Mouse (Mus musculus) spleen, postnatal 4 days (tissue): ENCODE results near the gene 4922502D21Rik.
A peak's percentile ranks its signal among the peaks of the same experiment; 100 is the strongest.
"Not testable (repeated sequence)": the region's sequence is repeated elsewhere in the genome, so short reads cannot be mapped to it uniquely, and the experiment has no call there.

Experiments used
- DNase-seq, 2 experiments: peaks; one replicate each; pipeline ENCODE4 v3.0.0; 2022; ENCODE audit warnings: low spot score in 2 of 2

The 4922502D21Rik gene

DNA sequence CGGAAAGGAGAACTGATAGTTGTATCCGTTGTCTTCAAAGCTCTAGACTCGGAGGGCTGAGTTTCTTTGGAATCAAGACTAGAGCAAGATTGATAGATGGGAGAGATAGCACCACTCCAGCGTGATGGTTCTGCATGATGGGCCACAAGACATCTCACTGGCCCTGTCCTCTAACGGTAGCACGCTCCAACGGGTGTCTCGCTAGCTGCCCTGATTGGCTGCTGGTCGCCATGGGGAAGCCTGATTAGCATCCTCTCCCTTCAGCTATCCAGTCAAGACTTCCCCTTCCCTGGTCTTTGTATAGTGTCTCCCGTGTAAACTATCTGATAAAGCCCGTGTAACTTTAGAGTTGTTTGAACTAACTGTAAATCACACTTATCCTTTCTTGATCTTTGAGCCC is at the start of gene 4922502D21Rik:
TSS of gene 4922502D21Rik (minus strand) at position 187 of the 400 bp plus-strand sequence.
- DNase-seq: no peak

DNA sequence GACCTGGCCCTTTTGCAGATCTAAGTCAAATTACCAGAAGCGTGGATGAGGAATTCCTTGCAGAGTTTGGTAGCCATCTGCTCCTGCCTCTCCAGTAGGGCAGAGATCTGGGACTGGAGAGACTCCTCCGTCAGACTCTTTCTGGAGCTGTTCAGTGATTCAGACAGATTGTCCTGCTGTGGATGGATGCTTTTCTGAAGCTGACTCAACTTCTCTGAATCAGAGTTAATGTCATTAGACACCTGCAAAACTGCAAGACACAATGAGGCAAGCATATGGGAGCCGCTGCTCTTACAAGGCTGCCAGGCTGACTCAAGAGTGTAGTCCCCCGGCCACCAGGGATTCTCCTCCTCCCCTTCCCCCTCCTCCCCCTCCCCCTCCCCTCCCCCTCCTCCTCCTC is 48.9 kb upstream of the 4922502D21Rik start:
- DNase-seq: no peak

- DNase-seq: no peak
Observed at GRCm38 (mm10) chr6:129374937-129375471, 43.4 kb upstream of the 4922502D21Rik start.

DNA sequence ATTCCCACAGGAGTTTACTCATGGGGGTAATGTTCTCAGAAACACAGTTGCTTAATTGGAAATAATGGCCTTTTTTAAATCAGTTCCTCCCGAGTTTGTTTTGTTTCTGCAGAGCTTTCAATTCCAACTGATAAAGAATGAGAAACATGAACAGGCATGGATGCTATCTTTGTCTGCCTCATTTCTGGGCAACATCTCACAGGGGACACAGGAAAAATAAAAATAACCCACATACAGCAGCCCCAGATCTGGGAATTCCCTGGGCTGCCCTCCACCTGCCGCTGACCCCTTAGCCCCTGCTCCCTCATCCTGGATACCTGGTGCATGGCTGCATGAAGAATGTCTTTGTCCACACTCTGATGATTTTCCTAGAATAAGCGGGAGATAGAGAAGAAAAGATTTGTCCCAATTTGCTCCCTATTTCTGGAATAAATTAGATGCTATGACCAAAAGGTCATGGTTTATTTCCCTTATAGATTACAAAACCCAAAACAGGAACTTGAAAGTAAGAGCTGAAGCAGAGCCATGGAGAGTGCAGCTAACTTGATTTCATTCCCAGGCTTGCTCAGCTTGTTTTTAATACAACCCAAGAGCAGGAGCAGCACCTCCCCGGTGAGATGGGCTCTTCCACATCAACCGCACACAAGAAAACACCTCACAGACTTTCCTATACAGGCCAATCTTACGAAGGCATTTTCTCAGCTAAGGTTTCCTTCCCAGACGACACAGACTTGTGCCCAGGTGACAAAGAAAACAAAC is 38.0 kb upstream of the 4922502D21Rik start:
- no peak for DNase-seq

GRCm38 (mm10) chr6:129365959-129366359 is 34.4 kb upstream of the 4922502D21Rik start:
- DNase-seq: peak; percentile 16 to 65

DNA sequence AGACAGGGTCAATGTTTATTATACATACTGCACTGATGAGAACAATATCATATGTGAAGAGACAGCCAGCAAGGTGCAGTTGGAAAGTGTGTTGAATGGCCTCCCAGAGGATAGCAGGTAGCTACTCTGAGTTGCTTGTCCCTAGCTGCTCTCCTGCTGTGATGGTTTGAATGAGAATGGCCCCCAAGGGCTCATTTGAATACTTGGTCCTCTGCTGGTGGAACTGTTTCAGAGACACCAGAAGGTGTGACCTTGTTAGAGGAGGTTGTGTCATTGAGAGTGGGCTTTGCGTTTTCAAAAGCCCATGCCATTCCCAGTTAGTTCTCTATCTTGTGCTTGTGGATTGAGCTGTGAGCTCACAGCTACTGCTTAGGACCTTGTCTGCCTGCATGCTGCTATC is 32.3 kb upstream of the 4922502D21Rik start:
- DNase-seq: no peak

GRCm38 (mm10) chr6:129359515-129359914 is 27.9 kb upstream of the 4922502D21Rik start:
- no peak for DNase-seq

DNA sequence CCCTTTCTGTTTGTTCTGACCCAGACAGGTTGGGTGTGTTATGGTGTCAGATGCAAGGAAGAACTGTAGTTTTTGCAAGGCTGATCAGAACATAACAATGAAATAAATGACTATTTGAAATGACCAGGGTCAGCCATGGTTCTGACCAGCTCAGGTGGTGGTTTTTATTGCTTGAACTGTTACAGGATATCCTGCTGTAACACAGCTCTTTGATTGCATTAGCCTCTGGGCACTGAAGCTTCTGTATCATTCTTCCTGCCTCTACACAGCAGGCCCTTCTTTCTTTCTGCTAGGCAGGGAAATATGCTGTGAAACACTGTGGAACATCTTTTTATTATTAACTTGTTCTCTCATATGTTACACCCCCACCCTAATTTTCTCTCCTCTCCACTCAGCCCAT is 24.8 kb upstream of the 4922502D21Rik start:
- no peak for DNase-seq

DNA sequence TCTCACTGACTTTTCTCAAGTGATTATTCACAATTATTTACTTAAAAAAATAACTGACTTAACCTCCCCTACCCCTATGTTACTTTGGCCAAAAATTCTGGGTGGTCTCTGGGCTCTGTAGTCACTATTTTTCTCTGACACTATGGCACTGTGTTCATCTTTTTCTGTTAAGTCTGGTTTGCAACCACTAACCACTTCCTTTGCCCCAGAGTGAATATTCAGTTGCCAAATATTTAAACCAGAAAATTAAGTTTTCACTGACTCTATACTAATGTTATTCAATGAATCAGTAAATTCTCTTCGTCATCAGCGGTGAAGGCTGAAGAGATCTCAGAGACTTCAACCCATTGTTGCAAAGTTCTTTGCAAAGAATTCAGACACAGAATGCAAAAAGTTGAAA is 24.2 kb upstream of the 4922502D21Rik start:
- no peak for DNase-seq

GRCm38 (mm10) chr6:129351091-129351490 is 19.5 kb upstream of the 4922502D21Rik start:
- DNase-seq: no peak

- DNase-seq: peak in 1 of 2 experiments; percentile 26
Observed at GRCm38 (mm10) chr6:129349524-129350352, 18.1 kb upstream of the 4922502D21Rik start.

DNA sequence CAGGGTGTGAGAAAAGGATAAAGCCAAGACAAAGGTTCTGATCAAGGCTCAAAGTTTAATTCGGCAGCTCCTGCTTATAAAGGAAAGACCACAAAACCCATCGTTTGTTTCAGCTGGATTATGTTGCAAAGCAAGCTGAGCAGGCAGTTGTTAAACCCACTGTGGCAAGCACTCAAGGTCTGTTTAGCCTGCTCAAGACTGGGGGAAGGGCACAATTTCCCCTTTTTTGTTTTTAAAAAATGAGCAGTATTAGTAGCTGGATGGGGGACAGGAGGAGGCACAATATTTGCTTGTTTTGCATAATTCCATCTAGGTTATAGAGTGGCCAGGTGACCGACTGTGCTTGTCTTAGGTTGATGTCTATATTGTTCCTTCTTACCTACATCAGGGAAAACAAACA is 12.8 kb upstream of the 4922502D21Rik start:
- no peak for DNase-seq

- DNase-seq: not testable (repeated sequence)
Observed at GRCm38 (mm10) chr6:129342391-129342790, 10.8 kb upstream of the 4922502D21Rik start, which contains the start of gene Clec12a. Gene Clec12a, plus strand, starts transcription at chr6:129342691.

DNA sequence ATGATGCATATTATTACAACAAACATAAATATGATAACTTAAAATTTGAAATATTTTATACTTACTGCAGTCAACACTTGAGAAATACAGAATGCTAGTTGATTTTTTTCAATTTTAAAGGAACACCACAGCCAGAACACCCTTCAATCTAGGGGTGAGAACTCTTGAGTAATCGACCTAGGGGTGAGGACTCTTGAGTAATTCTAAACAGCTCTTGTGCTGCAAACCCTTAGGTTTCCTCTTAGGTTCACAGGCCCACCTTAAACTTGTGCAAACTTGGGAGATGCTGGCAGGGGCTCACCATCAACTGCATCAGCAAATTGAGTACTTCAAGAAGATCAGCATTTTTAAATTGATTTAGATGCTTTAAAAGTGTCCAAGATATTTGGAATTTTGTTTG is 6.2 kb upstream of the 4922502D21Rik start:
- no peak for DNase-seq

- peak; percentile 68 to 79 for DNase-seq
Observed at GRCm38 (mm10) chr6:129333674-129334078, 2.1 kb upstream of the 4922502D21Rik start.

- DNase-seq: no peak
Observed at GRCm38 (mm10) chr6:129326568-129327150, 4.9 kb downstream of the 4922502D21Rik start.

DNA sequence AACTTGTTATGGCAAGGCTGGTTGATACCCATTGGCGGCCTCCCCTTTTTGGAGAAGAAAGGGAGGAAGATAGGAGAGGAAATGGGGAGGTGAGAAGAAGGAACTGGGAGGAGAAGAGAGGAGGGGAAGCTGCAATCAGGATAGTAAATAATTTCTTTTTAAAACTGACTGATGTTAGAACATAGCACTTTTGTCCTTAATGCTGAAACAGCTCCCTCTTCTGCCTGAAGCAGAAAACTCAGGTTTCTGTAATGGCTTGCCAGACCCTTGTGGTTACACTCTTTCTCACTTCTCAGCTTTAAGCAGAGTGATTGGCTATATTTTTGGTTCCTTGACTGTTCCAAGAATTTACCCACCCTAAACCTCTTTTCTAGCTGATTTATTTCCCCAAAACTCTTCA is 5.6 kb downstream of the 4922502D21Rik start:
- DNase-seq: no peak

GRCm38 (mm10) chr6:129319331-129319730 is 12.3 kb downstream of the 4922502D21Rik start:
- no peak for DNase-seq

DNA sequence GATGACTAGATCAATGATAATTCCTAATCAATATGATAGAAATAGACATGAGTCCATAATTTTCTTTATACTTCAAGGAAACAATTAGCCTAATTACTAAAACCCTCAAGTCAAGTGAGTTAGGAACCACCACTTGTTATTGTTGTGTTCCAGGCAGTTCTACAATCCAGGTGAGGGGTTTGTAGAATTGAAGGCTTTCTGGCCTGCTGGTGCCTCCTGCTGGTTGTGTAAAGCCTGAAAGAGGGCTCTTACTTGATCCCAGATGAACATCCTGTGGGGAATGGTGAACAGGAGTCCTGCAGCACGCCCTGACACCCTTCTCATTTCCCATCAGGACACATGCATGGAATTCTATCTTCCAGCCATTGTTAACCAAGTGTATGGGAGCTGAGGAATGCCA is 13.2 kb downstream of the 4922502D21Rik start:
- DNase-seq: no peak

DNA sequence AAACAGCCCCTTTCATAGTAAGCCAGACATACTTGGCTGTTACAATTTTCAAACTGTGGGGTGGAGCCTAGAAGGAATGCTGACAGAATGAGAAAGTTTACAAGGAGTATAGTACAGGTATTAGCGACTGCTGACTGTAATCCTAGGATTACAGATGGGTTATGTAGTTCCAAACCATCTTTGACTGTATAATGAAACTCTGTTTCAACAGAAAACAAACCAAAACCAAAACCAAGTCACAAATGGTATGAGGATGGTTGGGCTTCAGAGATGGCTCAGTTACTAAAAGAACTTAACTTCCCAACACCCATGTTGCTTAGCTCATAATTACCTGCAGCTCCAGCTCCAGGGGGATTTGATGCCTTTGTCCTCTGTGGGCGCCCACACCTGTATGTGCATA is 15.1 kb downstream of the 4922502D21Rik start:
- no peak for DNase-seq

- no peak for DNase-seq
Observed at GRCm38 (mm10) chr6:129315698-129316097, 15.9 kb downstream of the 4922502D21Rik start.

- no peak for DNase-seq
Observed at GRCm38 (mm10) chr6:129314655-129315168, 16.9 kb downstream of the 4922502D21Rik start.
